Mouse (Mus musculus) spleen, postnatal 10 days (tissue): Measurements from ENCODE around the gene Crabp2.

ENCODE experiments used
- DNase-seq, 2 experiments: peaks; one replicate each; pipeline ENCODE4 v3.0.0; 2021 to 2022; ENCODE audit warnings: low spot score in 2 of 2

Crabp2 gene

DNA sequence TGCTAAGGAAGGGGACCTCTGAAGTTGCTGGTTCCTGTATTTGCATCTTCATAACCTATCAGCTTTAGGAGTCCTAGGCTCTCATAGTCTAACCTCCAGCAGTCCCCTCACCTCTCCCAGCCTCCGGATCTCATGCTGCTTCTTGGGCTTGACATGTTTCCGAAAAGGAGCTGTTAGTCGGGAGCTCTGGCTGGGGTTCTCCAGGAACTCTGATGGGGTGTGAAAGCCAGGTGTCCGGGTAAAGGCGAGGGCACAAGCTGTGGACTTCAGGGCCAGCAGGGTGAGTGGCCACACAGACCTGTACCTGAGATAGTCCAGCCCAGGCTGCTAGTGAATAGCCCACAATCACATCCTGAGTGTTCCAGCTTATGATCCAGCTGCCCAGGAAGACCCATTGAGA, 21.0 kb upstream of the Crabp2 start:
- DNase-seq = no peak

DNA sequence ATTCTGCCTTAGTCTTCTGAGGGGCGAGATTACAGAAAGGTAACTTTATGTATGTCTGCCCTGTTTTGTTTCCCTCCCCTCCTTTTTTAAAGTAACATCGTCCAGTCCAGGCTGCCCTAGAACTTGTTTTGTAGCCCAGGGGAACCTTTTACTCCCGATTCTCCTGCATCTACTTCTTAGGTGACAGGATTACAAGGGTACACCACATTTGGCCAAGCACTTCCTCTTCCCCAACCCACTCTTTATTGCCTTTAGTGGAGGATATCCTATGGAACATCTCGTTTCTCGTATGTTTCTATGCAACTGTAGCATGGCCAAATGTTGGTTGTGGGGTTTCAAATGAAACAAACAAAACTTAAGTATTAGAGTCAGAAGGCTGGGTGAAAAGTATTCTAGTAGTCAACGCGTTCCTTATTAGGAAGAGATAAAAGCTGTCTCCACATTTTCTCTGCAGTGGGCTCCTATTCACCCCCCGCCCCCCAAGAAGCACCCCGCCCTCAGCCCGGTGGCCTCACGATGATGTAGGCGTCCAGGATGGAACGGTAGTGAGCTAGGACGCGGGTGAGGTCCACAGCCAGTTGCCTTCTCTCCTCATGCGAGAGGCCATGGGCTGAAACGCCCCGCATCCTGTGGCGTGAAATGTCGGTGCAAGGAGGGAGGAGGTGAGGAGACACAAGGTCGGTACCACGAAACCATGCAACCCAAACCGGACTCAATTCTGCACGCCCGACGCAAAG, 19.0 kb upstream of the Crabp2 start:
- DNase-seq = no peak

- peak; percentile 88 to 95 for DNase-seq
Observed at GRCm38 (mm10) chr3:87930078-87930795, 18.2 kb upstream of the Crabp2 start, which contains the start of the genes Isg20l2 and Rrnad1. Isg20l2 (plus strand) TSS chr3:87930314. Rrnad1 (minus strand) TSS chr3:87930717.

DNA sequence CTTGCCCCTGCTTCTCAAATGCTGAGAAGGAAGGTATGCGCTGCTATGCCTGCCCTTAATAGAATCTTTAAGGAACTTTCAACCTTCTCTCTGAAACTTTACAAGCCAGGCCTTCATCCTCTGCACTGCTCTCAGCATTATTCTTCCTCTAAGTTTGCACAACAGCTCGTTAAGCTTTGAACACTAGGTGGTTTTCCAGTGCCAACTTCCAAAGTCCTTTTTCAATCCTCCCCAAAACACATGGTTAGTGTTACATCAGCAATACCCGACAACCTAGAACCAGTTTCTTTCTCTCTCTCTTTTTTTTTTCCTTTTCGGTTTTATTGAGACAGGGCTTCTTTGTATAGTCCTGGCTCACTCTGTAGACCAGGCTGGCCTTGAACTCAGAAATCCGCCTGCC, 14.4 kb upstream of the Crabp2 start:
- no peak for DNase-seq

- DNase-seq = no peak
Observed at GRCm38 (mm10) chr3:87934501-87934900, 14.0 kb upstream of the Crabp2 start.

DNA sequence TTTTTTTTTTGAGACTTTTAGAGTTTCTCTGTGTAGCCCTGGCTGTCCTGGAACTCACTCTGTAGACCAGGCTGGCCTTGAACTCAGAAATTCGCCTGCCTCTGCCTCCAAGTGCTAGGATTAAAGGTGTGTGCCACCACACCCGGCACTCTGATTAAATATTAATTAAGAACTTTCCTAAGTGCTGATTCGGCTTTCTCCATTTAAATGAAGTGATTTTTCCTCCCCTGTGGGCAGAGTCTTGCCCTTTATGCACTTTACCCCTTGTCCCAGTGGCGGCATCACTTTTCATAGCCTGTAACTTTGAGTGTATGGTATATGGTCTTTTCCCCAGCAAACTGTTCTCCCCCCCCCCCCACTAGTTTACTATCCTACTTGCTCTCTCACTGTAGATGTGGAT, 13.3 kb upstream of the Crabp2 start:
- DNase-seq = no peak

DNA sequence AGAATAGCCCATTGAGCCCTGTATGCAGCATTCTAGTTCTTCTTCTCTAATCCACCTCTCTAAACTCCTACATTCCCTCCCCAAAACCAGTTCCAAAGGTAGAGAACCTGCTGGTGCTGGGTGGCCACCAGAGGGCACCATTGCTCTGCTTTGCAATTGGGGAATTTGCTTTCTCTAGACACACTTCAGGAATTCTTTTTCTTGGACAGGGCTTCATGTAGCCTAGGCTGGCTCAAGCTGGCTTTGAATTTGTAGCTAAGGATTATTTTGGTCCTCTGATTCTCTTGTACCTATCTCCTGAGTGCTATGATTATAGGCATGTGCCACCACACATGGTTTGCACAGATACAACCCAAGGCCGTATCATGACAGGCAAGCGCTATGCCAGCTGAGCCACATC, 12.7 kb upstream of the Crabp2 start:
- DNase-seq = peak; percentile 66 to 88

DNA sequence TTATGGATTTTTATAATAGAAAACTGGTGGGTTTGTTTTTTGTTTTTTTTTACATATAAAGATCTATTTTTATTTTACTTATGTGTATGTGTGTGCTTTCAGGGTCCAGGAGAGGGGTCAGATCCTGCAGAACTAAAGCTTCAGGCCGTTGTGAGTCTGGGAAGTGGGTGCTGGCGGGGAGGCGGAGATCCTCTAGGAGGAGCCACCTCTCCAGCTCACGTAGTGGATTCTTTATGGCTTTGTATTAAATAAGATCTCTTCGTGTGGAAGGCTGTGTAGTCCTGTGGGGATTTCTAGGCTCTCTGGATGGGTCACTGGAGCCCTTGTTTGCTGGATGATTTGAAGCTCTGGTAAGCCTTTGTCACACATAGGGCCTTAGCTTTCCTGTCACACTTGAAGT, 7.9 kb upstream of the Crabp2 start:
- DNase-seq = no peak

DNA sequence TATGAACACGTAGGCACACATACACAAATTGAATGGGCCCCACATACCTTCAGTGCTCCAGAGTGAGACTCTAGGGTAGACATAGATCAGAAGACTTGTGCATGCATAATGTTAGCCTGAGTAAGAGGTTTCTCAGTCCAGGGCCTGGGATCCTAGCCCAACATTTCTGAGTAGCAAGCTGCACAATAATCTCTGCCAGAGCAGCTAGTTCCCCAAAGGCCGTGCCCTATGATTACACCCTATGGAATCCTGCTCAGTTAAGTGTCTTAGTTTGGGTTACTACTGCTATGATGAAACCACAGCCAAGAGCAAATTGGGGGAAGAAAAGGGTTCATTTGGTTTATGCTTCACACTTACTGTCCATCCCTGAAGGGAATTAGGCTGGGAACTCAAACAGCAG, 6.0 kb upstream of the Crabp2 start:
- DNase-seq = no peak

DNA sequence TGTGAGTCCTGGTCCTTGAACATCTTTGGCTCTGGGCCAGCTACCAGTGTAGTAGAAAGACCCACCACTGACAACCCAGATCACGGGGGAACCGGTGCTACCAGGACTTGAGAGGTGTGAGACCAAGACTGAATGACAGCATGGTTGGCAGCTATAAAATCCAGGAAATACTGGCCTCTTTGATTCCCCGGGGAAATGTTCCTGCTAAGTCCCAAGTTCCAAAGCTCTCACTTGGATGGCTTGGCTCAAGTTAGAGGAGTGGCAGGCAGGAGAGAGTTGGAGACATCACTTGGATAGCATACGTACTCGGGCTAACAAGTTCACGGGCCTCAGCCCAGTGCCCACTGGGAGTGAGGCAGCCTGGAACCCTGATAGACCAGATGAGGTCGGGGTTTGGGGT, 4.9 kb upstream of the Crabp2 start:
- no peak for DNase-seq

GRCm38 (mm10) chr3:87944838-87945600, 3.4 kb upstream of the Crabp2 start:
- no peak for DNase-seq

- DNase-seq = no peak
Observed at GRCm38 (mm10) chr3:87945781-87946540, 2.5 kb upstream of the Crabp2 start.

GRCm38 (mm10) chr3:87946541-87946860, 2.0 kb upstream of the Crabp2 start:
- DNase-seq = no peak

GRCm38 (mm10) chr3:87947056-87947810, 1.2 kb upstream of the Crabp2 start:
- no peak for DNase-seq

DNA sequence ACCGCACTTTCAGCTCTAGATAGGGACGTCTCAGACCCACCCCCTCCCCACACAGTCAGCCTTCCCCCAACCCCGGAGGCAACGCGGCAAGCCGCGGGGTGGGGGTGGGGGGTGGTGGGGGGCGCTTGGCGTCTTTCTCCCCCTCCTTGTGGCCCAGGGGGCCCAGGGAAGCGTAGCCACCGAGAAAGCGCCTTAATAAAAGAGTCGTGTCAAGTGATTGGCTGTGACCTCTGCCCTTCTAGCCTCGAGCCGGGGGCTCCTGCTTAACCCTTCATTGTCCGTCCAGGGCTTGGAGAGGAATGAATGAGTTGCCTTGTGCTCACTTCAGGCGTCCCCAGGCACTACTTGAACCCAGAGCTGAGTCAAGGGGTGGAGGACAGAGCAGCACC, 661 bp upstream of the Crabp2 start:
- DNase-seq = no peak

DNA sequence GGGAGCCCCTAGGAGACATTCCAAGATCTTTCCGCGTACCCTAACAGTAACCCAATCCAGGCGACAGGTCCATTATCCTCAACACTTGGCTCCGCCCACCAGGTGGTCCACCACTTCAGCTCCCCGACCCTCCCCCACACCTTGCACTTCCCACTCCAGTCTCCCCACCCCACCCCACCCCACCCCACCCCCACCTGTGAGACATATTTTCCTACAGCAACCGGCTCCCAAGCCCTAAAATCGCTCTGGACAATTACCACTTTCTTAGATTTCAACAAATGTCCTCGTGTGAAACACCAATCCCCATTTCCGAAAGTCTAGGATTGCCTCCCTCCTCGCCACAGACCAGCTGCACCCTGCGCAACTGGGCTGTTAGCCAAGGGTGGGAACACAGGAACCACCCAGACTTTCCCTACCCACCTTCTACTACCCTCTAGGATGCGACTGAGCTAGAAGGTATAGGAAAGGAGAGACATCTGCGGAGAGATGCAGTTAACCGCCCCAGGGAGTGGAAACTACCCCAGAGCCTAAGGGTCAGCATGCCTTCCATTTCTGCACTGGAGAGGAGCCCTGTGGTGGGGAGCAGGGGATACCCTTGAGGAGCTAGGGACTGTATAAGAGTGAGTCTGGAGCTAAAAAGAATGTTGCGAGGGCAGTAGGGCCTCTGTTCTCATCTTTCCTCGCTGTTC, 944 bp downstream of the Crabp2 start:
- DNase-seq = no peak

DNA sequence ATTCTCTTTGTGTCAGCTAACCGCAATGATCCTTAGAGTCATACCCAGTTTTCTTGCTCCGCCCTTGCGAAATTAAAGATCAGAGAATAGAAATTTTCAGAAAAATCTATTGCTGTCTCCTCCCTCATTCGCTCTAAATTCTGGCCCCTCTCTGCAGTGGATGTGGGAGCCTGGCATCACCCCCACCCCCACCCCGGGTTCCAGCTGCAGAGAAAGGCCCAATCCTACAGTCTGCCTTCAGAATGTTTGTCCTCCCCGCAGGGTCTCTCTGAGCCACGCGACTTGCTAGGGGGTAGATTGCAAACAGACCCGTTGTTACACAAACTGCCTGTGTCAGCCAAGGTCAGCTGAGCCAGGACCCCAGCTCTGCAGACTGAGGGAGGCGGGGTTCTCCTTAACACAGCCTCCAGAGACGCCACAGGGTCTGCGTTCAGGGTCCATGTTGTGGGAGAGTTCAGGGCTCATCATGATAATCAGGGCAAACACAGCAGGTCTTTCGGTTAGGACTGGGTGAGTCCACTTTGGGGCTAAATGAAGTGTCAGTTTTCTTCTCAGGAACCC, 1.6 kb downstream of the Crabp2 start:
- DNase-seq = no peak

DNA sequence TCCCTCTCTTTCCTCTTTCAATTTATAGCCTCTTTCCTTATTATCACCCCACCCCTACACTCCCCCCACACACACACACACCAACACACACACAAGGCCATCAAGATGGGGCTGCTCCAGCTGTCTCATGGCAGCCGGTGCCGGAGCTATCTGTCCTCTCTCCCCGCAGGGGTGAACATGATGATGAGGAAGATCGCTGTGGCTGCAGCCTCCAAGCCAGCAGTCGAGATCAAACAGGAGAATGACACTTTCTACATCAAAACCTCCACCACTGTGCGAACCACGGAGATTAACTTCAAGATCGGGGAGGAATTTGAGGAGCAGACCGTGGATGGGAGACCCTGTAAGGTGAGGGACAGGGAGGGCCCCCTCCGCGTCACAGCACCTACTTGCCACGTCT, 3.5 kb downstream of the Crabp2 start:
- DNase-seq = no peak

GRCm38 (mm10) chr3:87952440-87952839, 4.0 kb downstream of the Crabp2 start:
- DNase-seq = no peak

GRCm38 (mm10) chr3:87958056-87958455, 9.6 kb downstream of the Crabp2 start:
- DNase-seq = no peak
